Mouse (Mus musculus): ENCODE results near the gene Dhx34.

Dhx34 gene

GRCm38 (mm10) chr7:16172586-16173140, 49.2 kb downstream of the Dhx34 start:
- intact Hi-C loops (cut with DNase I): no loop called here

GRCm38 (mm10) chr7:16172141-16172581, 49.7 kb downstream of the Dhx34 start:
- intact Hi-C loops (cut with DNase I): no loop called here

DNA sequence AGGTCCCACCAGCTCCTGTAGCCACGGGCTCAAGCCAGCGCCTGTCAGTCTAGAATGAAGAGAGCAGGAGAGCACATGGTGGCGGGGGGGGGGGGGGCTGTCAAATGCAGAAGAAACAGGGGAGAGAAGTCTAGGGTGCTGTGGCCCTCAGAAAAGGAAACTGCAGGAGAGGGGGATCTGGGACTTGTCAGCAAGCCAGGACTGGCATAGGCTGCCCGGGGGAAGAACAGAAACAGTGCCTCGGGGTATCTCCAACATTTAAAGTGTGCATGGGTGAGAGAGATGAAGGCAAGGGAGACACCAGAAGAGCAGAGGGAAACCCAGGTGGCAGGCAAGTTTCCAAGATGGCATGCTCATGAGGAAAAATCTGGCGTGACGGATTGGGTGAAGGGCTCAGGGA, 59.8 kb downstream of the Dhx34 start:
- intact Hi-C loops (cut with DNase I): no loop called here

GRCm38 (mm10) chr7:16161302-16161701, 60.5 kb downstream of the Dhx34 start:
- intact Hi-C loops (cut with DNase I): no loop called here

GRCm38 (mm10) chr7:16160702-16161101, 61.1 kb downstream of the Dhx34 start:
- intact Hi-C loops (cut with DNase I): no loop called here

- intact Hi-C loops (cut with DNase I): no loop called here
Measured at GRCm38 (mm10) chr7:16158735-16159134, 63.1 kb downstream of the Dhx34 start.

GRCm38 (mm10) chr7:16156105-16156714, 65.6 kb downstream of the Dhx34 start:
- intact Hi-C loops (cut with DNase I): no loop called here

DNA sequence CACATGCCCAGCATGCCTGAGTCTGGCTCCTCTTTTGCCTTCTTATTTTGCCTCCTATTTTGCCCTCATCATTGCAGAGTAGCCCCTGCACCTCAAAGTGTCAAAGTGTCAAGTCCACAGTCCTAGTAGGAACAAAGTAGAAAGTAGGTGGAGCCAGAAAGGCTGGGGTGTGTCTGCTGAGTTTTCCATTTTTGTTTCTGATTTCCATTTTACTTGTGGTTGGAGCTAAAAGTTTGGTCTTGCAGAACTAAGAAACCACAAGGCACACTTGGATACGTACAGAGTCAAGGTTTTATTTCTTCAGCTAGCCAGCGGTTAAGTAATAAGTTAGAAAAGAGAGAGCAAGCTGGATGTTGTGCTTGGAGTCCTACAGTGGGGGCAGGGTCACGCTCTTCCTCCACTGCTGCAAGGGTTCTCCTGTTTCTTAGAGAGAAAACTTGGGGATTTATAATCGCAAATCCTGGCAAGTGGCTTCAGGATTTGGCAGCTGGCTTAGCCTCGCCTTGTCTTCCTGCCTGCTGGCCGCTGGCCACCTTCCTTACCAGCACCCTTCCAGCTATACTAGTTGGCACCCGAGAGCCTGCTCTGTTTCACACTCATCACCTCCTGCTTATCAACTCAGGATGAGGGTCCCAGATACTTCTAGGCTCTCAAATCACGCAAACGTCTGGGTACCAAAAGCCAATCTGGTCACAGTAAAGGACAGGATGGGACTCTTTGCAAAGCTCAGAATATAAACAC, 66.5 kb downstream of the Dhx34 start:
- intact Hi-C loops (cut with DNase I): loop anchor here (2.0 kb wide), 1 partner anchor 173 kb away; no protein-coding TSS in a partner anchor

GRCm38 (mm10) chr7:16153522-16153921, 68.3 kb downstream of the Dhx34 start:
- intact Hi-C loops (cut with DNase I): loop anchor here (5.0 kb wide), 2 partner anchors 56 to 96 kb away; partner anchors contain the start of gene Napa

DNA sequence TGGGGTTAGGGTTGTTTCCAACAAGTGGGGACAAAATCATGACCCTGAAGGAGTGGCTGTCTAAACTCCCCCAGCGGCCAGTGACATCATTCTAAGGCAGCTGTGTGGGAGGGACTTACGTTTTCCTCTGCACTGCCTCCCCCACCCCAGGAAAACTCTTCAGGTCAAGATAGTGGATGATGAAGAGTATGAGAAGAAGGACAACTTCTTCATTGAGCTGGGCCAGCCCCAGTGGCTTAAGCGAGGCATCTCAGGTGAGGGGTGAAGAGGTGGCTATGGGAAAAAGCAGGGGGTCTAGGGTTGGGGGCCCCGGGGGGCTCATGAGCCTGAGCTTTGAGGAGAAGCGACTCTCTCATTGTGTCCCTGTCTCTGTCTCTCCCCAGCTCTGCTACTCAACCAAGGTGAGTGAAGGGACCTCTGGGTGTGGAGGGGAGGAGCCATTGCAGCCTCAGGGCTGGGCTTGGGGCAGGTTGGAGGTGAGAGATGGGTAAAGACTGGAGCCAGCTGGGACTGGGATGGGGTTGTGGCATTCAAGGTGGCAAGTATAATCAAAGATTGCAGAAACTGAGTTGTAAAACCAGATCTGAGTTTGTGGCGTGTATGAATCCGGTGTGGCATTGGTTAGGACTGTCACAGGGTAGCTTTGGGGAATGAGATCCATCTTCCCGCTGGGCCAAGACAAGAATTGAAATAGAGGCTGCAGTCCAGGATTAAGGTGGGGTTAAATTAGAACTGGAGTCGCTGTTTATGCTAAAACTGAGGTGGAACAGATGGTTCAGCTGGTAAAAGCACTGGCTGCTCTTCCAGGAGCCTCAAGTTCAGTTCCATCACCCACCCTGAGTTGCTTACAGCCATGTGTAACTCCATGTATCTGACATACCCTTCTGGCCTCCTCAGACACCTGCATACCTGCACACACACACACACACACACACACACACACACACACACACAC, 71.4 kb downstream of the Dhx34 start:
- intact Hi-C loops (cut with DNase I): loop anchor here (5.0 kb wide), 2 partner anchors 53 to 93 kb away; partner anchors contain the start of gene Napa

DNA sequence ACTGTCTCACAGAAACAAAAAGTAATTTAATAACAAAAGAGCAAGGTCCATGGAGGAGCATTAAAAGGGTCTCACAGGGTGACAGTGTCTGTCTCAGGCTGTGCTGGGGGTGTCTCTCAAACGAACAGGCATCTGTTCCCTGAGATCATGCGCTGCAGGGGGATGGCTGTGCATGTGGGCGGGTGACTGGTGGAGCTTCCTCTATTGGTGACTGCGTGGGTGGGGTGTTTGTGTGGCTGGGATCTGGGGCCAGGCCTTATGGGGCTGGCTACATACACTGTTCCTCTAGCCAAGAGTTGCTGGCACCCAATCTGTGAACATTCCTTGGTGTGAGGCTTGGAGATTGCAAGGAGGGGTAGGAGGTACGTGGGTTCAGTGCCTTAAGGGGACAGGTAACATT, 72.6 kb downstream of the Dhx34 start:
- intact Hi-C loops (cut with DNase I): no loop called here

DNA sequence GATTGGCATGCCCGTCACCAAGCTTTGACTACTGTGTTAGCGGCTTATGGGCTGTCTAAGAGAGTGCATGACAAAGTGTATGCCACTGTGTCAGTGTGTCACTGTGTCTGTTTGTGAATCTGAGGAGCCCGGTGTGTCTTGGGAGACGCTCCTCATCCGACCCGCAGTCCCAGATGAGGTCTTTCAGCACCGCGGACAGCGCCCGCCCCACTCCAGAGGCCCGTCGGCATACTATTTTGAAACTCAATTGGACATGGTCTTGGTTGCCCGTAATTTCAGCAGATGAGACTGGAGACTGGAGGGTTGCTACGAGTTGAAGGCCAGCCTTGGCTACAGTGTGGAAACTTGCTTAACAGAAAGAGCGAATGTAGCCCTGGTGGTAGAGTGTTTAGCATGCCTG, 74.2 kb downstream of the Dhx34 start:
- intact Hi-C loops (cut with DNase I): no loop called here

Data from adrenal gland (tissue).